19 mouse cellular contexts compared by ENCODE assay signal in genomic region chr16:41912584-41913193, GRCm38 (mm10).
DNase-seq lines count a peak whose midpoint lies in the region; ATAC-seq lines count a peak whose summit lies in the region.
"Had no signal": no experiment of that assay in that cellular context is flagged by ENCODE, and none has a peak within 500 bp of the region (broad histone marks: within the 10 kb centered on the region; RNA-seq: fewer than 3 reads in every experiment).

No protein-coding gene starts in this region.

- no peak overlapping the region for H3K4me2 ChIP-seq in kidney, embryonic 14.5 days (replicated peaks; ENCODE audit: low read depth, low read length)
- H3K4me2 ChIP-seq in midbrain, embryonic 14.5 days (ENCODE audit: low read length), result no peak overlapping the region
- H3K4me2 ChIP-seq in midbrain, embryonic 15.5 days, result no peak overlapping the region
- H3K4me2 ChIP-seq in forebrain, embryonic 12.5 days, result no peak overlapping the region
- H3K4me2 ChIP-seq: embryonic facial prominence, embryonic 13.5 days; heart, embryonic 11.5 days; hindbrain, embryonic 15.5 days; limb, embryonic 15.5 days; liver, embryonic 15.5 days had no signal

- DNase-seq in kidney, adult 8-10 months, result no peak
- DNase-seq in midbrain, embryonic 14.5 days, result peak; percentile 9
- DNase-seq in forelimb bud, embryonic 11.5 days (ENCODE audit: low read depth, low spot score), result peak; percentile 19
- DNase-seq in heart, adult 11 months, result no peak
- DNase-seq: cerebellum, adult 9-11 months; gastrocnemius, adult 2 months; heart, postnatal 10 days; kidney, adult 11 months; kidney, postnatal 25 days; layer of hippocampus, adult 9-11 months; thymus, postnatal 14 days had no signal

- WGBS in kidney, embryonic 14.5 days, result 63% methylated on average over 4 of the region's 4 CpGs
- WGBS in midbrain, embryonic 14.5 days, result 69% methylated on average over 4 of the region's 4 CpGs
- WGBS in midbrain, embryonic 15.5 days, result 55% methylated on average over 4 of the region's 4 CpGs
- WGBS in forebrain, embryonic 12.5 days, result 46% methylated on average over 4 of the region's 4 CpGs

- H3K4me3 ChIP-seq in kidney, embryonic 14.5 days (ENCODE audit: low read length), result no peak overlapping the region
- H3K4me3 ChIP-seq in midbrain, embryonic 14.5 days (replicated peaks; ENCODE audit: low read depth, low read length), result no peak overlapping the region
- no peak overlapping the region for H3K4me3 ChIP-seq in midbrain, embryonic 15.5 days
- H3K4me3 ChIP-seq in forebrain, embryonic 12.5 days (replicated peaks), result no peak overlapping the region
- H3K4me3 ChIP-seq: embryonic facial prominence, embryonic 13.5 days; gastrocnemius, adult 2 months; hindbrain, embryonic 15.5 days; limb, embryonic 15.5 days; liver, embryonic 15.5 days had no signal

- no peaks in the 10 kb centered on the region for H3K27me3 ChIP-seq in kidney, embryonic 14.5 days (ENCODE audit: control insufficient read depth, insufficient read depth, low read length)
- no peaks in the 10 kb centered on the region for H3K27me3 ChIP-seq in midbrain, embryonic 14.5 days (ENCODE audit: control insufficient read depth, insufficient read depth, low read length)
- H3K27me3 ChIP-seq in midbrain, embryonic 15.5 days (replicated peaks), result no peaks in the 10 kb centered on the region
- H3K27me3 ChIP-seq in forebrain, embryonic 12.5 days, result no peaks in the 10 kb centered on the region
- H3K27me3 ChIP-seq: embryonic facial prominence, embryonic 13.5 days; hindbrain, embryonic 15.5 days; limb, embryonic 15.5 days; liver, embryonic 15.5 days had no signal

- no peaks in the 10 kb centered on the region for H3K36me3 ChIP-seq in kidney, embryonic 14.5 days (ENCODE audit: control insufficient read depth, insufficient read depth, low read length)
- no peaks in the 10 kb centered on the region for H3K36me3 ChIP-seq in midbrain, embryonic 14.5 days (ENCODE audit: control insufficient read depth, insufficient read depth, low read length)
- H3K36me3 ChIP-seq in midbrain, embryonic 15.5 days (replicated peaks), result no peaks in the 10 kb centered on the region
- no peaks in the 10 kb centered on the region for H3K36me3 ChIP-seq in forebrain, embryonic 12.5 days (replicated peaks)
- H3K36me3 ChIP-seq: embryonic facial prominence, embryonic 13.5 days; hindbrain, embryonic 15.5 days; limb, embryonic 15.5 days; liver, embryonic 15.5 days had no signal

- no peak overlapping the region for H3K9ac ChIP-seq in kidney, embryonic 14.5 days (ENCODE audit: low read depth, low read length)
- no peak overlapping the region for H3K9ac ChIP-seq in midbrain, embryonic 14.5 days (replicated peaks; ENCODE audit: low read length)
- H3K9ac ChIP-seq in midbrain, embryonic 15.5 days, result no peak overlapping the region
- H3K9ac ChIP-seq in forebrain, embryonic 12.5 days, result no peak overlapping the region
- H3K9ac ChIP-seq: embryonic facial prominence, embryonic 13.5 days; hindbrain, embryonic 15.5 days; limb, embryonic 15.5 days; liver, embryonic 15.5 days had no signal

- H3K9me3 ChIP-seq in kidney, embryonic 14.5 days (ENCODE audit: control insufficient read depth, low read length), result no peaks in the 10 kb centered on the region
- H3K9me3 ChIP-seq in midbrain, embryonic 14.5 days (ENCODE audit: control insufficient read depth, low read length), result no peaks in the 10 kb centered on the region
- H3K9me3 ChIP-seq in midbrain, embryonic 15.5 days, result no peaks in the 10 kb centered on the region
- H3K9me3 ChIP-seq in forebrain, embryonic 12.5 days, result no peaks in the 10 kb centered on the region
- H3K9me3 ChIP-seq: embryonic facial prominence, embryonic 13.5 days; hindbrain, embryonic 15.5 days; limb, embryonic 15.5 days; liver, embryonic 15.5 days had no signal

- no peak overlapping the region for H3K27ac ChIP-seq in kidney, embryonic 14.5 days (ENCODE audit: low read depth, low read length)
- H3K27ac ChIP-seq in midbrain, embryonic 14.5 days (replicated peaks; ENCODE audit: low read depth, low read length), result 0 out of 2 replicates have a peak overlapping the region, but pooled peaks have one; percentile 5
- no peak overlapping the region for H3K27ac ChIP-seq in midbrain, embryonic 15.5 days
- no peak overlapping the region for H3K27ac ChIP-seq in forebrain, embryonic 12.5 days
- H3K27ac ChIP-seq: embryonic facial prominence, embryonic 13.5 days; gastrocnemius, adult 2 months; hindbrain, embryonic 15.5 days; limb, embryonic 15.5 days; liver, embryonic 15.5 days had no signal

- H3K4me1 ChIP-seq in kidney, embryonic 14.5 days (ENCODE audit: control insufficient read depth, insufficient read depth, low read length), result no peaks in the 10 kb centered on the region
- peaks cover 4% of the 10 kb centered on the region; the same call in 1 of the 2 replicates for H3K4me1 ChIP-seq in midbrain, embryonic 14.5 days (ENCODE audit: control insufficient read depth, insufficient read depth, low read length)
- peaks cover 8% of the 10 kb centered on the region for H3K4me1 ChIP-seq in midbrain, embryonic 15.5 days
- H3K4me1 ChIP-seq in forebrain, embryonic 12.5 days, result peaks cover 6% of the 10 kb centered on the region
- H3K4me1 ChIP-seq: liver, embryonic 15.5 days had no signal

- peak; percentile 39; the same call in 1 of the 2 replicates for ATAC-seq in kidney, embryonic 14.5 days (ENCODE audit: low FRiP score, low TSS enrichment)
- ATAC-seq in midbrain, embryonic 14.5 days (ENCODE audit: low FRiP score, low TSS enrichment), result no peak; the same call in 1 of the 2 replicates
- no peak for ATAC-seq in midbrain, embryonic 15.5 days (replicated peaks)
- ATAC-seq in forebrain, embryonic 12.5 days (ENCODE audit: low FRiP score), result peak; percentile 73; the same call in 1 of the 2 replicates

Comparison
In these comparisons a context has a peak if more than half of its experiments do, and no peak if none do; other contexts are left out.
1. ATAC-seq: peak in kidney, embryonic 14.5 days (single experiment) and forebrain, embryonic 12.5 days (single experiment); none in midbrain, embryonic 14.5 days (single experiment) and midbrain, embryonic 15.5 days (single experiment).
2. DNase-seq: peak in midbrain, embryonic 14.5 days (single experiment) and forelimb bud, embryonic 11.5 days (single experiment); none in kidney, adult 8-10 months (0 of 2) and heart, adult 11 months (single experiment).